Mouse (Mus musculus): ENCODE measurements around the gene Adam17.

Gene Adam17

DNA sequence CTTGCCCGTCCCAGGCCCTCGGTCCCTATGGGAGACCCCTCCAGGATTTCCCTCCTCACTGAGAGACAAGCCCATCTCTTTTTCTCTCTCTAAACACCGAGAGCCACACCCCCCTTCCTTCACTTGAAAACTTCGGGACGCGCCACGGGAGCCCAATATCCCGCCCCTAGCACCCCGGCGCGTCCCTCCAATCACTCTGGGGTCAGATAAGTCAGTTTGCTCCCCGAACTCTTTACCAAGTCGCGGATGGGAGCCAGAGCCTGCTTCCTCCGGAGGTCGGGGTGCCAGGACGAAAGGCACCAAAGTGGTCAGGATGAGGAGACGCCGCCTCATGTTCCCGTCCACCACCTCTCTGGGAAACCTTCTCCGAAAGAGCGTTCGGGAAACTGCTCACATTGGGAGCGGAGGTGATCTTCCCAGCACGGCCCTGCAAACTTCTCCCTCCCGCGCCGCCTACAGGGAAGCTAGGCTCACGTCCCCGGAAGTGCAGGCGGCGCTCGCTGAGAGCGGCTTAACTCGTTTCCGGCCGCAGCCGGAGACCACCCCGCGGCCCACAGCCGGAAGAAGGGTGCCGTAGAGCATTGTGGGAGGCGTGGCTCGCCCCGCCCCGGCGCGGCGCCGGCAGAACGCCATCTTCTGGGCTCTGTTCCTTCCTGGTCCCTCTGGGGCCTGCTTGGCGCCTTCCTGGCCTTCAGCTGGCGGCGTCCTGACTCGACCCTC lies at the start of gene Adam17:
TSS of gene Adam17 (minus strand) at position 533 of the 720 bp plus-strand sequence.
- peak; percentile 97 for DNase-seq (ENCODE audit: low spot score)

DNA sequence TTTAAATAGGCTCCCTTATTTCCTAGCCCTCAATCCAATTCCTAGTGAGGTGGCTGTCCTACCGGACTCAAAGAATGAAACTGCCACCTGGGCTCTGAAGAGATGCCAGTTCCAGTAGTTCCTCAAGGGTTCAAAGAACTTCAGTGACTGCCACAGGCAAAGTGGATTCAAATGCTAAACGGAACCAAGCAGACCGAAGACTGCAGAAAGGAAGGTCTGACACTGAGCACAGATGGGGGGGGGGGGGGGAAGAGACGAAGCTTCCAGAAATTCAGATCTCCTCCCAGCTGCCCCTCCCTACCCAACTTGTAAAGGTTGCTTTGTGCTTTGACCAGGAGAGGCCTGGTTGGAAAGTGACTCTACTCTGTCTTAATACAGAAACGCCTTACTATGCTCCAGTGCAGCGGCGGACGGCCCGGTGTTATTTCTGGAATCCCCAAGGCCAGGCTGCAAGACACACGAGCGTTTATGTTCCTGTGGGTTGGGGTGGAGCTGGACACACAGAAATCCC lies 45.2 kb upstream of the Adam17 start:
- no peak for DNase-seq (ENCODE audit: low spot score)

GRCm38 (mm10) chr12:21418083-21418482 lies 44.7 kb upstream of the Adam17 start:
- DNase-seq (ENCODE audit: low spot score), result no peak

DNA sequence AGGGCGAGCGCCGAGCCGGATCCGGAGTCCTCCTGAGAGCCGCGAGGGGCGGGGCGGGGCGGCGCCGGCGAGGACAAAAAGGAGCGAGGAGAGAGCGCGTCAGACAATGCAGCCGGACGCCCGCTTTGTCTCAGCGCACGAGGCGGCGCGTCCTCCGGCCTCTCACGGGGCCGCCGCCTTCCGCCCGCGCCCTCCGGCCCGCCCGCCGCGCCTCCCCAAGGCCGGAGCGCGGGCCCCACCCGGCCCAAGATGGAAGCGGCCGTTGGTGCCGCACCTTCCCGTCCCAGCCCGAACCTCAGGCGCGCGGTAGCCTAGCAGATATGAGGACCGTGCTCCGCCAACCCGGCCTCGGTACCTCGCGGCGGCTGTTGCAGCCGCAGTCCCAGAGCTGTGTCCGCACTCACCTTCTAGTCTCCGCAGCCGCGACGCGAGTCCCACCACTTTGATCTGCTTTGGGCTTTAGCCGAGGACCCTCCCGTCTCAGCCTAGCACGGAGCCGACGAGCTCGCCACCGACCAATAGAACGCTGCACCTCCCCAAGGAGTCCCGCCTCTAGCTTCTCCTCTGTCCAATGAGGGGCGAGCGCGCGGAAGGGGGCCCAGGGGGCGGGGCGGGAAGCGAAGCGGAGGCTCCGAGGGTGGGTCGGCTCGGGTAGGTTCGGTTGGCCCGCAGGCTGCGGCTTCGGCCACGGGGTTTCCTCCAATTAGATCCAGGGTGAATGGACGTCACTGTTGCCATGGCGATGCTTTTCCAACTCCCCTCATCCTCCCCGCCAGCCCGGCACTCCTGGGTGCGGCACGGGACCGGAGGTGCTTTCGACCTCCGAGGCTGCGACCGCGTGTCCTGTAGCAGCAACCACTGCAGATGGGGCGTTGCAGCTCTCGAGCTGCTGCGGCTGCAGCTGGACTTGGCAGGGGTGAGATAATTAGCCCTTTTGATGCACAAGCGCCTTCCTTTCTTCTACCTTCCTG lies 44.0 kb upstream of the Adam17 start, which contains the start of gene Ywhaq:
TSS of gene Ywhaq (minus strand) at position 538 of the 971 bp plus-strand sequence.
- DNase-seq (ENCODE audit: low spot score), result peak; percentile 89

DNA sequence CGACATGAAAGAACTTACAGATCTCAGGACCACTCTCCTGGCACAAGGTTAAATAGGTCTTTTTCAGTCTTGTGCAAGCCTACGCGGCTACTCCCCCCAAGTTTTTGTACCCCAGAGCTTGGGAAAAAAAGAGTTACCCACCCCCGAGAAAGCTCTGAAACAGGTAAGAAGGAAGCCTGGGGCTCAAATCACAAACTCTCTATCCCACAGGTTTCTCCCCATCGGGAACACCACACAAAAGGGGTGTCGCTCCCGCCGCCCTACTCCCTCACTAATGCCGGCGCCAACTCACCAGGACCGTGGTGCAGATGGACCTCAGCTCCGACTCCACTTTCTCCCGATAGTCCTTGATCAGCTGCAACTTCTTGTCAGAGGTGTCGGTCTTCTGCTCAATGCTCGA lies 43.1 kb upstream of the Adam17 start:
- DNase-seq (ENCODE audit: low spot score), result no peak

DNA sequence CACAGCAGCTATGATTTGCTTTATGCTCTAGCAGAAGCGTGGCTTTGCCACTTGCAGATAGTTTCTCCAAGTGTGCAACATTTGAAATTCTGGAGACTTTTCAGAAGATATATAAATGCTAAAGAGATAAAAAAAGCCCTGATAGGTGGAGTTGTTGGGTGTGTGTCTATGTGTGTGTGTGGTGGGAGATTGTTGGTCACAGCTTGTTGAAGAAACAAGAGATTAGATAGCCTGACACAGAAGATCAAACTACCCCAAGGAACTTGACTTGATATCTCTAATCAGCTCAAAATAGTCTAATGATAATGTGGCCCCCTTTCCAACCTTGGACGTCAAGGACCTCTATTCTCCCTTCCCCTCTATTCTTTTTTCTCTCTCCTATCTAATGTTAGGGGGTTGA lies 37.2 kb upstream of the Adam17 start:
- DNase-seq (ENCODE audit: low spot score), result no peak

DNA sequence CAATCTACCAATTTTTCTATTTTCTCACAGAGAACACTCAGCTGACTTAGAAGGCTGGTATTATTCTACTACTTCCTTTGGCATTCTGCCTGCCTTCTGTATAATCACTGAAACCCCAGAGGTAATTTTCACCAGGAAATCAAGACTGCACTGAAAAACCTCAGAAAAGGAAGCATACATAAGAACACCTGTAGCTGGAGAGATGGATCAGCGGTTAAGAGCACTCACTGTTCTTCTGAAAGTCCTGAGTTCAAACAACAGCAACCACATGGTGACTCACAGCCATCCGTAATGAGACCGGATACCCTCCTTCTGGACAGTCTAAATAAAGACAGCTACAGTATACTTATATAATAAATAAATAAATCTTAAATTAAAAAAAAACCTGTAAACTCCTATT lies 36.2 kb upstream of the Adam17 start:
- DNase-seq (ENCODE audit: low spot score), result peak; percentile 43

- DNase-seq (ENCODE audit: low spot score), result no peak
These were observed 35.4 kb upstream of the Adam17 start for GRCm38 (mm10) chr12:21408789-21409367.

DNA sequence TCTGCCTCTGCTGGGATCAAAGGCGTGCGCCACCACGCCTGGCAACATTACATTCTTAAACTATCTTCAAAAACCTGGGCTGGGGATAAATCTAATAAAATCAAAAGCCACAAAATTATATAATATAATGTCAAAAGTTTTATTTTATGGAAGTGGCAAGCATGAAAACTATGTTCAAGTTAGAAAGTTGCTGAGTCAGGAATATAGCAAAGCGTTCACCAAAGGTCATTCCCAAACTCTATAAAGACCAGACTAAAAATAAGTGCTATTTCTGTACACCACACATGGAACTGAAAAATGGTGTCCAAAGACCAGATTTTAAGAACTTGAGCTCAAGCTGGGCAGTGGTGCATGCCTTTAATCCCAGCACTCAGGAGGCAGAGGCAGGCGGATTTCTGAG lies 29.3 kb upstream of the Adam17 start:
- DNase-seq (ENCODE audit: low spot score), result no peak

- no peak for DNase-seq (ENCODE audit: low spot score)
These were observed 12.8 kb upstream of the Adam17 start for GRCm38 (mm10) chr12:21386201-21386600.

- peak; percentile 20 for DNase-seq (ENCODE audit: low spot score)
These were observed 5.4 kb upstream of the Adam17 start for GRCm38 (mm10) chr12:21378765-21379346.

DNA sequence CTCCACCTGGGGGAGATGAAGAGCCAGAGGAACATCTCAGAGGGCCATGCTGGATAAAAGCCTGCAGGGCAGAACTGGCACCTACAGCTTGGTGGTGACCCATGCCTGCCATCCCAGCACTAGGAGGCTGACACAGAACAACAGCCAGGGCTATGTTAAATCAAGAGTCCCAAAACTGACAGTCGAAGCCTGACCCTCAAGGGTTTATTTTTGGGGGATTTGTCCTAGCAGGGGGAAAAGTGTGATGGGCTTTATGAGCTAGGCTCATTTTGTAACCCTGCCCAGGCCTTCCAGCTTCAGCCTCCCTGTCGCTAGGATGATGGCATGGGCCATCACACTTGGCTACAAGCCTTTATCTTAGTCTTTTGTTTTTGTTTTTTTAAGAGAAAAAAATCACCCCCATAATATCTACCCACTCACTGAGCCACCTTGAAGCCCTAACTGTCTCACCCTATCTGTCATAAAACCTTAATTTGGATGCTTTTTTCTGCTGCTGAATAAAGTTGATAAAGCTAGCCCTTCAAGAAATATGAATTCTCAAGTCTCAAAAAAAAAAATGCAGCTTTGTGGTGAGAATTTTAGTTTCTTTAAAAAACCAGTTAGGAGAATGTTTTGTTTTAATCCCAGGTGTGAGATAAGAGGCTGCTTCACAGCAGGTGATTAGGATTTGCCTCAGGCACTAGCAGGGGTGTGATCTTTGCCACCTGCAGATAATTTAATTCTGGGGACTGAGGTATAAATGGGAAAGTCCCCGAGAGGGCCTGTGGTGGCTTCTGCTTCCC lies 2.1 kb upstream of the Adam17 start:
- DNase-seq (ENCODE audit: low spot score), result no peak

DNA sequence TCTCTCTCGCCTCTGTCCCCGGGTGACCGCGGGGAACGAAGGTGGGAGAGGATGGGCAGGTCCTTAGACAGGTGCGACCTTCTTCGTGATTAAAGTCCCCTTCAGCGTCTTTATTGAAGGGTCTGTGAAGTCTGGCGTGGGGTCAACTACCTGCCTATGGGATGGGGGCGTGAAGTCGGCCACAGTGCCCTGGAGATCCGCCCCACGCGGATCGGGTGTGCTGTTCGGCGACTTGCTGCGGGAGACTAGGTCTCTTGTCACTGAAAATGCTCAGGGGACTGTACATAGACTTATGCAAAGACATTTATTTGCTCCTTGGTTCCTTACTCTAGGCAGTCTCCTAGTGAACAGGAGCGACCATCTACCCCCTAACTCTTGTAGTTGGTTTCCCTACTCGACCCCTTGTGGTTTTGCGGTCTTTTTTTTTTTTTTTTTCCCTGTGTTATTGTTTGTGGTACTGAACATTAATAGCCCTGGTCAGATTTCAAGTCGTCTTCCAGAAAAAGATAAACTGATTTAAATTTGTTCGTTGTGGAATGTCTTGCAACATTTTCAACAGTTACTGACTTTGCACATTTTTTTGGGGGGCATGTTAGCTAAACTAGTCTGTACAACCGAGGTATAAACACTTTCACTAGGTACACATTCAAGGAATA lies 516 bp upstream of the Adam17 start:
- no peak for DNase-seq (ENCODE audit: low spot score)

DNA sequence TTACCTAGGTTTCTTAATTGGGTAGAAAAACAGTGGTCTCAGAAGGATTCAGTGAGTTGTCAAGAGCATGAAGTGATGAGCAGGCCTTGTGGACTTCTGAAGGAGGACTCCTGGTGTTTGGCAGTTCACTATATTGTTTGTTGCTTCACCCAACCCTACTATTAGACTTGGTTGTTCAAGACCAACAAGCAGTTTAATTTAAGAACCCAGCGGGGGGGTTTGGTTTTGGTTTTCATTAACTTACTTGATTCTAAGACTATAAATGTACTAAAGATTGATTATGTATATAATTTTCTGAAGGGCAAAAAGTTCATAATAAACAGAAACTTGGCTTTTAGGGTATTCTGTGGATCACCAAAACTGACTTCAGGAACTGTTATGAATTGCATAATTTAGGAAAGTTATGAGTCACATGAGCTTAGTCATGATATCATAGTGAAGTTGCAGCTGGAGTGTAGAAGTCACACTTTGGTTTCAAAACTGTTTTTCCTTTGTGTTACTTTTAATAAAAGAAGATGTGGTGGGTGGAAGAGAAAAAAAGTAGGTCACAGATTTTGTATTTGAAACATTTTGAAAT lies 3.3 kb downstream of the Adam17 start:
- no peak for DNase-seq (ENCODE audit: low spot score)

DNA sequence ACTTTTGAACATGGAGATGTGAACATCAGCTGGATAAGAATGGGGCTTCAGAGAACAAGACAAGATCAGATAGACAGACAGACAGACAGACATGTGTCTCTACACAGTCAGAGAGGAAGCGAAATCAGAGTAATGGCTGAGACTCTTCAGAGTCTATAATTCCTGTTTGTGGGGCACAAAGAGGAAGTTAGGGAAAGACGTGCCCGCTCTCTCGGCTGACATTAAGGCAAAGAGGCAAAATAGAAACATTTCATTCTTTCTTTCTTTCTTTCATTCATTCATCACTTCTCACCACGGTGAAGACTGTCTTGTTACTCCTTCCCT lies 4.4 kb downstream of the Adam17 start:
- DNase-seq (ENCODE audit: low spot score), result no peak

DNA sequence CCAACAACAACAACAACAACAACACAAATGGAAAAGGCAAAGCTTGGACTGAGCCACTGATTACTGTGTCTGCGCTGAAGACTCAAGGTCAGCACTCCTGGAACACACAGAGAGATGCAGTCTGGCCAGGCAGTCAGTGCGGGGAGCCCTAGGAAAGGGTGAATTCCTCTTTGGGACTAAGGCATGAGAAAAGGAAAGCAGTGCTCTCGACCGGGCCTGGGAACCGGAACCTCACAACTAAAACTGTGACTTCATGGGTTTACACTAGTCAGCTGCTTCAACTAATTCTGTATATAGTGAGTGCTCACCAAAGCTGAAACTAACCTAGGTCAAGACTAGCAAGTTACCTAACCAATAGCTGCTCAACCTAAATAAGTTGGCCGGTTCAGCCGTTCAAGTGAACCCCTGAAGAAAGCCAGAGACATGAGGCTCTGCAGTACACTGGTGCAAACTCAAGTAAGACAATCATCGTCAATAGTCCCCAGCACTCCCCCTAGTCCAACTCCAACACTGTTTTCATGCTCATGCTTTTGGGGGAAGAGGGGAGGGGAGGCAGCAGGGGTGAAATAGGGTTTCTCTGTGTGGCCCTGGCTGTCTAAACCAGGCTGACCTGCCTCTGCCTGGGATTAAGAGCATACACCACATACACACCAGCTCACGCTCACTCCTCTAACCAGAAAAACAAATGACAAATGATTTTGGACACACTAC lies 4.9 kb downstream of the Adam17 start:
- no peak for DNase-seq (ENCODE audit: low spot score)

DNA sequence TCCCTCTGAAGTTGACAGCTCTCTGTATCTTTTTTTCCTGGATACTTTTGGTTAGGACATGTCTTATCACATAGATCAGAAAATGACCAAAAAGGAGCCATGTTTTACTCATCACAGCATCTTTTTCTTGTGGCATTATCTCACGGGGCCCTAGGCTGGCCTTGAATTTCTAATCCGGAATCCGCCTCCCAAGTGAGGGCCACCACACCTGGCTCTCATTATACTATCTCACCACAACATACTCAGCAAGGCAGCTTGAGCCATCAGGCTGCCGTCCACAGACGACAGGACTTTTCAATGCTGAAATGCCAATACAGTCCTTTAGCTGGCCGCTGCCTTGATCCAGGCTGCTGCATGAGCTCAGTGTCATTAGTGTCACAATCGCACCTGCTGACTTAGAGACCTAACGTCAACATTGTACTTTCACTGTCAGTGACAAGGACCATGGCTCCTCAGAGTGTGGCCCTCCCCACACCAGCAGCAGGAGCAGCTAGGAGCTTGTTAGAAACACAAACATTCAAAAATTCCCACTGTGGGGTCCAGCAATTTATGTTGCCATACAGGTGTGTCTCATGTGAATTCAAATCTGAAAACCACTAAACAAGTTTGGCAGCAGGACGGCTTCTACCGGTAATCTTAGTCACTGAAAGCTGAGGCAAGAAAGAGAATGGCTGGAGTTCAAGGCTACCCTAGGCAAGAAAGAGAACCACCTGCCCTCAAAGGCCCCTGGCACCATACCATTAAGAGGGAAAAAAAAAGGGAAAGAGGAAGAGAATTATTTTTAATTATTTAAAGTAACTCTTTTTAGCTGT lies 8.6 kb downstream of the Adam17 start:
- no peak for DNase-seq (ENCODE audit: low spot score)

DNA sequence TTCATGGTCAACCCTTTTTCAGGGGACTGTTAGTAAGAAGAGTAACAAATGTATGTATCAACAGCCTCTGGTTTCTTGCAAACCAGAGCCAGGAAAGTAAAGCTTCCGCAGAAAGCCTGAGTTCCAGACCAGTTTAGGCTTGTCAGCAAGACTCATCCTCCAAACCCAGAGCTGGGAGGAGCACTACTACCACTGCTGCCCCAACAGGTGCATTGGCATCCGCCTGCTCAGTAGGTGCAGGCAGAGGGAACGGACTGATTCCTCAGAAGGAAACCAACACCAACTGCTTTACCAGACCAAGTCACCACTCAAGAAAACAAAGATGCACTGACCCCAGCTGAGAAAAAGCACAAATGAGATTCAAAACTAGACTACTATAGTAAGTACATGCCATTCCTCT lies 10.2 kb downstream of the Adam17 start:
- DNase-seq (ENCODE audit: low spot score), result no peak

DNA sequence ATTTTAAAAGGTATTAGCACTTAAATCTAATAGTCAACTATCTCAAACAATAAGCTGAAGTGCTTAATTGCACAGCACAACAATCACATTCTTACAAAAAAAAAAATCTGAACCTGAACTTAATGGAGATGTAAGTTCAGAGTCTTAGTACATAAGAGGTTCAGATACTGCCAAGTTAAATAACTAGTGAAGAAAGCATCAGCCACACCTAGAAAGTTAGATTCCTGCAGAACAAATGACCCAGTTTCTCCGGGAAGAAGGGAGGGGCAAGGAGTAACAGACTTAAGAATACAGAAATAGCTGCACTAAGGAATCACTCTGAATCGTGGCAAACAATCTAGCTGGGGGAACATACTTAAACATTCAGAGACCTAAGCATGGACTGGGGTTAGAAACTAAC lies 10.7 kb downstream of the Adam17 start:
- no peak for DNase-seq (ENCODE audit: low spot score)

All from T-cell, adult 2 months (primary cell).